Mouse (Mus musculus): ENCODE results near the gene Tecrl. TPM values are rescaled to one million over a fixed set of nuclear protein-coding genes. Genes with fewer than 3 reads are reported as not detected.

The Tecrl gene
- 1.2 and 2.5 TPM in 2 replicates for polyA plus RNA-seq (2015; fragmentation: Nextera tagmentation; extraction: Ambion mirVana)

- Histone ChIP-seq H3K27me3 (no peaks in the 10 kb centered on the region), H3K9ac (no peak within 1 kb of the TSS), H3K9me3 (no peaks in the 10 kb centered on the region), H3K4me2 (peak within 1 kb of the TSS; percentile 29; the same call in 1 of the 2 replicates), H3K4me1 (no peaks in the 10 kb centered on the region), H3K4me3 (no peak within 1 kb of the TSS), H3K27ac (peak within 1 kb of the TSS; percentile 61; the same call in 1 of the 2 replicates), H3K36me3 (no peaks in the 10 kb centered on the region)
- peak; percentile 29; the same call in 1 of the 2 replicates for ATAC-seq (ENCODE audit: borderline replicate concordance, extremely low read depth, low FRiP score, low TSS enrichment)
- 11% methylated on average over 9 of the region's 9 CpGs for WGBS
These were observed at the start of gene Tecrl for GRCm38 (mm10) chr5:83354846-83355561. Gene Tecrl (minus strand): TSS chr5:83355195.

GRCm38 (mm10) chr5:83385021-83385420 is 30.0 kb upstream of the Tecrl start:
- Histone ChIP-seq H3K9me3 (no peaks in the 10 kb centered on the region), H3K4me2 (no peak overlapping the region), H3K27me3 (no peaks in the 10 kb centered on the region), H3K36me3 (no peaks in the 10 kb centered on the region), H3K4me1 (no peaks in the 10 kb centered on the region), H3K27ac (no peak overlapping the region), H3K4me3 (no peak overlapping the region), H3K9ac (no peak overlapping the region)
- ATAC-seq (ENCODE audit: borderline replicate concordance, extremely low read depth, low FRiP score, low TSS enrichment), result no peak
- WGBS, result 72% methylated on average over 2 of the region's 2 CpGs

GRCm38 (mm10) chr5:83351615-83352014 is 3.4 kb downstream of the Tecrl start:
- no peaks in the 10 kb centered on the region for H3K4me1 ChIP-seq
- H3K4me2 ChIP-seq, result no peak overlapping the region
- H3K9me3 ChIP-seq, result no peaks in the 10 kb centered on the region
- H3K27me3 ChIP-seq, result no peaks in the 10 kb centered on the region
- H3K4me3 ChIP-seq, result no peak overlapping the region
- no peak overlapping the region for H3K9ac ChIP-seq
- no peaks in the 10 kb centered on the region for H3K36me3 ChIP-seq
- peak; percentile 92 for ATAC-seq (ENCODE audit: borderline replicate concordance, extremely low read depth, low FRiP score, low TSS enrichment)
- H3K27ac ChIP-seq, result no peak overlapping the region
- 2% methylated on average over 2 of the region's 2 CpGs for WGBS

GRCm38 (mm10) chr5:83339144-83339543 is 15.9 kb downstream of the Tecrl start:
- 48% methylated on average over 4 of the region's 4 CpGs for WGBS
- Histone ChIP-seq H3K36me3 (no peaks in the 10 kb centered on the region), H3K4me2 (no peak overlapping the region), H3K9ac (no peak overlapping the region), H3K27me3 (no peaks in the 10 kb centered on the region), H3K27ac (no peak overlapping the region), H3K4me3 (no peak overlapping the region), H3K4me1 (no peaks in the 10 kb centered on the region), H3K9me3 (no peaks in the 10 kb centered on the region)
- no peak for ATAC-seq (ENCODE audit: borderline replicate concordance, extremely low read depth, low FRiP score, low TSS enrichment)

- ATAC-seq (ENCODE audit: borderline replicate concordance, extremely low read depth, low FRiP score, low TSS enrichment), result peak; percentile 35; the same call in 1 of the 2 replicates
- H3K4me1 ChIP-seq, result no peaks in the 10 kb centered on the region
- H3K27ac ChIP-seq, result peak overlapping the region; percentile 53; the same call in 1 of the 2 replicates
- no peaks in the 10 kb centered on the region for H3K27me3 ChIP-seq
- 31% methylated on average over 2 of the region's 2 CpGs for WGBS
- H3K4me3 ChIP-seq, result no peak overlapping the region
- no peaks in the 10 kb centered on the region for H3K9me3 ChIP-seq
- H3K4me2 ChIP-seq, result no peak overlapping the region
- H3K36me3 ChIP-seq, result no peaks in the 10 kb centered on the region
- no peak overlapping the region for H3K9ac ChIP-seq
These were observed 87.7 kb downstream of the Tecrl start for GRCm38 (mm10) chr5:83267148-83267776.

GRCm38 (mm10) chr5:83260059-83260458 is 94.9 kb downstream of the Tecrl start:
- no peak overlapping the region for H3K4me3 ChIP-seq
- H3K4me1 ChIP-seq, result no peaks in the 10 kb centered on the region
- H3K36me3 ChIP-seq, result no peaks in the 10 kb centered on the region
- no peak for ATAC-seq (ENCODE audit: borderline replicate concordance, extremely low read depth, low FRiP score, low TSS enrichment)
- no peak overlapping the region for H3K9ac ChIP-seq
- H3K4me2 ChIP-seq, result no peak overlapping the region
- H3K27ac ChIP-seq, result no peak overlapping the region
- H3K9me3 ChIP-seq, result no peaks in the 10 kb centered on the region
- no peaks in the 10 kb centered on the region for H3K27me3 ChIP-seq

- Histone ChIP-seq H3K36me3 (no peaks in the 10 kb centered on the region), H3K27me3 (no peaks in the 10 kb centered on the region), H3K27ac (no peak overlapping the region), H3K9ac (no peak overlapping the region), H3K4me1 (no peaks in the 10 kb centered on the region), H3K9me3 (no peaks in the 10 kb centered on the region), H3K4me3 (no peak overlapping the region), H3K4me2 (no peak overlapping the region)
- 68% methylated on average over 2 of the region's 2 CpGs for WGBS
- no peak for ATAC-seq (ENCODE audit: borderline replicate concordance, extremely low read depth, low FRiP score, low TSS enrichment)
These were observed 100.9 kb downstream of the Tecrl start for GRCm38 (mm10) chr5:83254141-83254540.

GRCm38 (mm10) chr5:83238848-83239452 is 116.0 kb downstream of the Tecrl start:
- Histone ChIP-seq H3K27me3 (no peaks in the 10 kb centered on the region), H3K9me3 (no peaks in the 10 kb centered on the region), H3K4me1 (no peaks in the 10 kb centered on the region), H3K4me2 (no peak overlapping the region), H3K27ac (no peak overlapping the region), H3K4me3 (no peak overlapping the region), H3K9ac (no peak overlapping the region), H3K36me3 (no peaks in the 10 kb centered on the region)
- ATAC-seq (ENCODE audit: borderline replicate concordance, extremely low read depth, low FRiP score, low TSS enrichment), result no peak
- 65% methylated on average over 5 of the region's 5 CpGs for WGBS

Data from lung, embryonic 15.5 days (tissue).